Mouse (Mus musculus): ENCODE data around the gene Cdk10.

DNA sequence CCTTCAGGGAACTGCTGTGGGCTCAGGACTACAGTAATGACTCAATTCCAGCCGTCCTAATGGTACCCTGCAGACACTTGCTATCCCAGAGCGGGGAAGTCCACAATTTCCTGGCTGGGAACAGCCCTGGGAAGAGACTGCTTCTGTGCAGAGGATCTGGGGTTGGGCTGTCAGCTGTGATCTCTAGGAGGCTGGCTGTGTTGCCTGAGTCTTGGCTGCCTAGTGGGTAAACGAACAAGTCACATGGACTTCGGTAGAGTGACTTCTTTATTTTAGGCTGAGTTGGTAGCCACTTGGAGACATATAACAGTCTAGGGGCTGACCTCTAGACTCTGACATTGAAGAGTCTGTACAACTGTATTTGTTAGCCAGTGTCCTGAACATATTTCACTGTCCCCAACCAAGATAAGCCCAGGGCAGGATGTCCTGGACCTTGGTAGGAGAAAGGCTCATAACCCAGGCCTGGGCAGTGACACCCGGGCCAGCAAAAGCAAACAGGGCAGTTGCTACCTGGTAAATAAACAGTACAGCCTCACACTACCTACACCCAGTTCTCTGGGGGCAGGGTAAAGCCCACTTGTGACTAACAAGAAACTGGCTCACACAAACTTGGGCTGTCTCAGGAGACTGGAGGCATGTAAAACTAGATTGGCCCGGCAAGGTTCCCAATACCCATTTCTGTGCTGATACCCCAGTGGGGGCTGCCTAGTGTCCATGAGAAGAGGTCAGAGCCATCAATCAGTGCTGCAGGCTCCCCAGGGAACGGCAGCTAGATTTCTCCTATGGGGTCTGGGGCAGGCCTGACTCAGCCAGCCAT, 17.7 kb downstream of the Cdk10 start:
- no peak for TF ChIP-seq CTCF (IDR thresholded peaks at IDR 0.05; ENCODE audit: control insufficient read depth, insufficient read depth, low read length)
- TF ChIP-seq POLR2A (IDR thresholded peaks at IDR 0.05; ENCODE audit: borderline replicate concordance, control insufficient read depth, low read depth, low read length), result no peak
